Mouse (Mus musculus): ENCODE measurements around the gene Olfr477. TPM values are rescaled to one million over a fixed set of nuclear protein-coding genes. Genes with fewer than 3 reads are reported as not detected.
"Not testable (repeated sequence)": the region's sequence is repeated elsewhere in the genome, so short reads cannot be mapped to it uniquely, and the experiment has no call there.

Olfr477 gene
- polyA plus RNA-seq (2015; fragmentation: Nextera tagmentation; extraction: Ambion mirVana): not detected in 2 replicates

GRCm38 (mm10) chr7:107986393-107986792, at the start of gene Olfr477:
Gene Olfr477 (plus strand): TSS chr7:107986693.
- H3K4me2 ChIP-seq (replicated peaks): no peak within 1 kb of the TSS
- no peak within 1 kb of the TSS for H3K9ac ChIP-seq
- no peaks in the 10 kb centered on the region for H3K36me3 ChIP-seq
- WGBS: 78% methylated on average over 2 of the region's 2 CpGs
- no peak for ATAC-seq (ENCODE audit: low FRiP score, low read depth)
- H3K4me3 ChIP-seq: no peak within 1 kb of the TSS
- no peaks in the 10 kb centered on the region for H3K4me1 ChIP-seq
- H3K27me3 ChIP-seq: no peaks in the 10 kb centered on the region
- no peak within 1 kb of the TSS for H3K27ac ChIP-seq
- no peaks in the 10 kb centered on the region for H3K9me3 ChIP-seq

GRCm38 (mm10) chr7:107952539-107952938, 34.0 kb upstream of the Olfr477 start:
- not testable (repeated sequence) for H3K4me1 ChIP-seq; ATAC-seq (ENCODE audit: low FRiP score, low read depth); H3K4me2 ChIP-seq (replicated peaks); H3K9me3 ChIP-seq; H3K27ac ChIP-seq; H3K27me3 ChIP-seq; H3K36me3 ChIP-seq; H3K9ac ChIP-seq; H3K4me3 ChIP-seq
- WGBS: 96% methylated on average over 12 of the region's 12 CpGs

GRCm38 (mm10) chr7:107954343-107954742, 32.1 kb upstream of the Olfr477 start, which contains the start of gene Olfr474:
Gene Olfr474 (plus strand): TSS chr7:107954643.
- H3K9ac ChIP-seq: no peak within 1 kb of the TSS
- no peaks in the 10 kb centered on the region for H3K4me1 ChIP-seq
- no peak within 1 kb of the TSS for H3K4me3 ChIP-seq
- H3K9me3 ChIP-seq: no peaks in the 10 kb centered on the region
- no peaks in the 10 kb centered on the region for H3K36me3 ChIP-seq
- no peak for ATAC-seq (ENCODE audit: low FRiP score, low read depth)
- no peak within 1 kb of the TSS for H3K27ac ChIP-seq
- 74% methylated on average over 1 of the region's 1 CpGs for WGBS
- H3K4me2 ChIP-seq (replicated peaks): no peak within 1 kb of the TSS
- H3K27me3 ChIP-seq: no peaks in the 10 kb centered on the region

- no peak within 1 kb of the TSS for H3K9ac ChIP-seq
- no peaks in the 10 kb centered on the region for H3K4me1 ChIP-seq
- no peaks in the 10 kb centered on the region for H3K36me3 ChIP-seq
- ATAC-seq (ENCODE audit: low FRiP score, low read depth): no peak
- no peak within 1 kb of the TSS for H3K4me3 ChIP-seq
- no peak within 1 kb of the TSS for H3K27ac ChIP-seq
- no peak within 1 kb of the TSS for H3K4me2 ChIP-seq (replicated peaks)
- 45% methylated on average over 1 of the region's 1 CpGs for WGBS
- H3K27me3 ChIP-seq: no peaks in the 10 kb centered on the region
- no peaks in the 10 kb centered on the region for H3K9me3 ChIP-seq
These were observed 22.0 kb upstream of the Olfr477 start, which contains the start of gene Olfr476 for GRCm38 (mm10) chr7:107964503-107964902. Gene Olfr476 (plus strand): TSS chr7:107964803.

- ATAC-seq (ENCODE audit: low FRiP score, low read depth); H3K9ac ChIP-seq: not testable (repeated sequence)
These were observed 27.8 kb downstream of the Olfr477 start for GRCm38 (mm10) chr7:108014256-108014655.

GRCm38 (mm10) chr7:108033889-108034288, 47.4 kb downstream of the Olfr477 start, which contains the start of gene Olfr478:
Gene Olfr478 (minus strand): TSS chr7:108033989.
- no peaks in the 10 kb centered on the region for H3K4me1 ChIP-seq
- H3K4me3 ChIP-seq: no peak within 1 kb of the TSS
- H3K27me3 ChIP-seq: no peaks in the 10 kb centered on the region
- ATAC-seq (ENCODE audit: low FRiP score, low read depth): no peak
- WGBS: 77% methylated on average over 3 of the region's 3 CpGs
- no peak within 1 kb of the TSS for H3K9ac ChIP-seq
- no peaks in the 10 kb centered on the region for H3K36me3 ChIP-seq
- H3K4me2 ChIP-seq (replicated peaks): no peak within 1 kb of the TSS
- H3K27ac ChIP-seq: no peak within 1 kb of the TSS
- H3K9me3 ChIP-seq: no peaks in the 10 kb centered on the region

More at GRCm38 (mm10) chr7:108014256-108014655, 27.8 kb downstream of the Olfr477 start:
- not testable (repeated sequence) for H3K36me3 ChIP-seq; H3K4me1 ChIP-seq; H3K27me3 ChIP-seq; H3K4me2 ChIP-seq (replicated peaks); H3K27ac ChIP-seq; H3K4me3 ChIP-seq; H3K9me3 ChIP-seq

Other genes with a start within 250 kb of the Olfr477 start
- 0.27 and 0.41 TPM in 2 replicates for gene Cyb5r2, start 228.7 kb upstream of the Olfr477 start, polyA plus RNA-seq (2015; fragmentation: Nextera tagmentation; extraction: Ambion mirVana)
- not detected in 2 replicates for gene Ovch2, start 185.5 kb upstream of the Olfr477 start, polyA plus RNA-seq (2015; fragmentation: Nextera tagmentation; extraction: Ambion mirVana)
- not detected in 2 replicates for gene Olfr467, start 174.4 kb upstream of the Olfr477 start, polyA plus RNA-seq (2015; fragmentation: Nextera tagmentation; extraction: Ambion mirVana)
- gene Olfr469, start 161.2 kb upstream of the Olfr477 start, polyA plus RNA-seq (2015; fragmentation: Nextera tagmentation; extraction: Ambion mirVana): not detected in 2 replicates
- gene Olfr470, start 139.2 kb upstream of the Olfr477 start, polyA plus RNA-seq (2015; fragmentation: Nextera tagmentation; extraction: Ambion mirVana): not detected in 2 replicates
- not detected in 2 replicates for gene Olfr472, start 88.8 kb upstream of the Olfr477 start, polyA plus RNA-seq (2015; fragmentation: Nextera tagmentation; extraction: Ambion mirVana)
- gene Olfr473, start 56.2 kb upstream of the Olfr477 start, polyA plus RNA-seq (2015; fragmentation: Nextera tagmentation; extraction: Ambion mirVana): not detected in 2 replicates
- not detected in 2 replicates for gene Olfr474, start 32.0 kb upstream of the Olfr477 start, polyA plus RNA-seq (2015; fragmentation: Nextera tagmentation; extraction: Ambion mirVana)
- not detected in 2 replicates for gene Olfr476, start 21.9 kb upstream of the Olfr477 start, polyA plus RNA-seq (2015; fragmentation: Nextera tagmentation; extraction: Ambion mirVana)
- gene Olfr478, start 47.3 kb downstream of the Olfr477 start, polyA plus RNA-seq (2015; fragmentation: Nextera tagmentation; extraction: Ambion mirVana): not detected in 2 replicates
- gene Olfr479, start 64.0 kb downstream of the Olfr477 start, polyA plus RNA-seq (2015; fragmentation: Nextera tagmentation; extraction: Ambion mirVana): not detected in 2 replicates
- gene Olfr480, start 80.7 kb downstream of the Olfr477 start, polyA plus RNA-seq (2015; fragmentation: Nextera tagmentation; extraction: Ambion mirVana): not detected in 2 replicates
- not detected in 2 replicates for gene Olfr481, start 93.2 kb downstream of the Olfr477 start, polyA plus RNA-seq (2015; fragmentation: Nextera tagmentation; extraction: Ambion mirVana)
- gene Olfr482, start 110.9 kb downstream of the Olfr477 start, polyA plus RNA-seq (2015; fragmentation: Nextera tagmentation; extraction: Ambion mirVana): 0.14 TPM in 1 of 2 replicates, not detected in the other
- gene Olfr483, start 114.2 kb downstream of the Olfr477 start, polyA plus RNA-seq (2015; fragmentation: Nextera tagmentation; extraction: Ambion mirVana): not detected in 2 replicates
- not detected in 2 replicates for gene Olfr484, start 140.8 kb downstream of the Olfr477 start, polyA plus RNA-seq (2015; fragmentation: Nextera tagmentation; extraction: Ambion mirVana)
- not detected in 2 replicates for gene Olfr485, start 173.2 kb downstream of the Olfr477 start, polyA plus RNA-seq (2015; fragmentation: Nextera tagmentation; extraction: Ambion mirVana)
- gene Olfr486, start 186.0 kb downstream of the Olfr477 start, polyA plus RNA-seq (2015; fragmentation: Nextera tagmentation; extraction: Ambion mirVana): not detected in 2 replicates
- not detected in 2 replicates for gene Olfr487, start 227.9 kb downstream of the Olfr477 start, polyA plus RNA-seq (2015; fragmentation: Nextera tagmentation; extraction: Ambion mirVana)

Data from limb, embryonic 13.5 days (tissue).